ENCODE assay signal across 8 mouse cellular contexts in genomic region chr9:74904866-74905508, GRCm38 (mm10). TPM values are rescaled to one million over a fixed set of nuclear protein-coding genes. Genes with fewer than 3 reads are reported as not detected.
A peak's percentile ranks its signal among the peaks of the same experiment; 100 is the strongest.
DNase-seq lines count a peak whose midpoint lies in the region; ATAC-seq and TF ChIP-seq lines count a peak whose summit lies in the region.

No protein-coding gene starts in this region.

- H3K27ac ChIP-seq in spleen, adult 2 months (ENCODE audit: insufficient read depth, low read length), result no peak overlapping the region
- no peak overlapping the region for H3K27ac ChIP-seq in gastrocnemius, adult 2 months
- H3K27ac ChIP-seq in intestine, embryonic 15.5 days, result no peak overlapping the region
- H3K27ac ChIP-seq in midbrain, embryonic 10.5 days (replicated peaks), result no peak overlapping the region

- peak; percentile 51; the same call in 1 of the 2 replicates for TF ChIP-seq CTCF in spleen, adult 2 months (IDR thresholded peaks at IDR 0.05; ENCODE audit: extremely low read depth, insufficient read depth, insufficient read length, insufficient replicate concordance)
- peak; percentile 84 for TF ChIP-seq CTCF in gastrocnemius, adult 2 months (IDR thresholded peaks at IDR 0.05)

- no peaks in the 10 kb centered on the region for H3K27me3 ChIP-seq in spleen, adult 2 months (ENCODE audit: control insufficient read depth, insufficient read depth, low read length)
- H3K27me3 ChIP-seq in intestine, embryonic 15.5 days (replicated peaks), result no peaks in the 10 kb centered on the region
- no peaks in the 10 kb centered on the region for H3K27me3 ChIP-seq in midbrain, embryonic 10.5 days (ENCODE audit: low read depth, poor library complexity, severe bottlenecking)

- no peak overlapping the region for H3K4me3 ChIP-seq in spleen, adult 2 months (ENCODE audit: extremely low read depth, insufficient read depth, insufficient read length)
- peak overlapping the region; percentile 11 for H3K4me3 ChIP-seq in gastrocnemius, adult 2 months
- no peak overlapping the region for H3K4me3 ChIP-seq in intestine, embryonic 15.5 days (replicated peaks)
- no peak overlapping the region for H3K4me3 ChIP-seq in midbrain, embryonic 10.5 days

- DNase-seq in spleen, adult 2 months (ENCODE audit: low read depth in 1 of 2, low spot score in 2 of 2), result peak; percentile 55 to 61
- DNase-seq in spleen, adult 12 weeks (ENCODE audit: low spot score), result no peak
- DNase-seq in cerebellum, postnatal 25 days, result peak; percentile 58 to 79
- DNase-seq in gastrocnemius, adult 2 months, result peak; percentile 52
- peak; percentile 16 to 77 for DNase-seq in left cerebral cortex, adult 9 months (ENCODE audit: low spot score in 2 of 2)
- peak; percentile 64 for DNase-seq in midbrain, embryonic 10.5 days (ENCODE audit: low spot score)
- peak; percentile 49 to 73 for DNase-seq in spleen, postnatal 10 days (ENCODE audit: low spot score in 2 of 2)

- H3K4me2 ChIP-seq in intestine, embryonic 15.5 days (replicated peaks), result no peak overlapping the region

- intact Hi-C loops in gastrocnemius, adult 2 months (cut with DNase I), result loop anchor here (1.0 to 10.0 kb wide), 4 partner anchors 87 to 380 kb away; no protein-coding TSS in a partner anchor

- peak; percentile 62 for ATAC-seq in intestine, embryonic 15.5 days

- no peaks in the 10 kb centered on the region for H3K36me3 ChIP-seq in spleen, adult 2 months (ENCODE audit: control insufficient read depth, insufficient read depth, low read length)
- H3K36me3 ChIP-seq in intestine, embryonic 15.5 days, result no peaks in the 10 kb centered on the region
- H3K36me3 ChIP-seq in midbrain, embryonic 10.5 days, result no peaks in the 10 kb centered on the region

- WGBS in spleen, adult 2 months, result 8% methylated on average over 7 of the region's 7 CpGs
- WGBS in intestine, embryonic 15.5 days, result 5% methylated on average over 7 of the region's 7 CpGs
- WGBS in midbrain, embryonic 10.5 days, result 17% methylated on average over 7 of the region's 7 CpGs

- H3K9me3 ChIP-seq in intestine, embryonic 15.5 days, result no peaks in the 10 kb centered on the region
- H3K9me3 ChIP-seq in midbrain, embryonic 10.5 days (replicated peaks), result no peaks in the 10 kb centered on the region

- H3K9ac ChIP-seq in intestine, embryonic 15.5 days, result no peak overlapping the region

- H3K4me1 ChIP-seq in spleen, adult 2 months (ENCODE audit: control insufficient read depth, insufficient read depth, insufficient read length), result peaks cover 7% of the 10 kb centered on the region; the same call in 1 of the 2 replicates
- H3K4me1 ChIP-seq in intestine, embryonic 15.5 days (replicated peaks), result no peaks in the 10 kb centered on the region
- no peaks in the 10 kb centered on the region for H3K4me1 ChIP-seq in midbrain, embryonic 10.5 days

- no peak for TF ChIP-seq POLR2A in spleen, adult 2 months (IDR thresholded peaks at IDR 0.05; ENCODE audit: low read depth, low read length)

RNA-seq across cellular contexts. Expression of gene Onecut1, which starts 43.3 kb away (rescaled TPM):
- polyA plus RNA-seq in spleen, adult 2 months (2012; rRNA removed), result 0.06 and 0.09 TPM in 2 replicates
- not detected for total RNA-seq in gastrocnemius, adult 2 months (2021)
- polyA plus RNA-seq in intestine, embryonic 15.5 days (2015; fragmentation: Nextera tagmentation; extraction: Ambion mirVana), result 1.8 and 2.3 TPM in 2 replicates
- polyA plus RNA-seq in midbrain, embryonic 10.5 days (2016; fragmentation: Nextera tagmentation; extraction: Ambion mirVana), result 10.0 and 13.4 TPM in 2 replicates

RNA-seq across cellular contexts. Expression of gene Fam214a, which starts 47.7 kb away (rescaled TPM):
- 9.1 and 10.4 TPM in 2 replicates for polyA plus RNA-seq in spleen, adult 2 months (2012; rRNA removed)
- 10 to 100 TPM; 21.0 to 29.4 TPM for total RNA-seq in gastrocnemius, adult 2 months (2021)
- 6.4 and 7.8 TPM in 2 replicates for polyA plus RNA-seq in intestine, embryonic 15.5 days (2015; fragmentation: Nextera tagmentation; extraction: Ambion mirVana)
- polyA plus RNA-seq in midbrain, embryonic 10.5 days (2016; fragmentation: Nextera tagmentation; extraction: Ambion mirVana), result 7.7 and 13.2 TPM in 2 replicates
